Mouse (Mus musculus) heart, postnatal 14 days (tissue): ENCODE results near the gene Morc1. TPM values are rescaled to one million over a fixed set of nuclear protein-coding genes. Genes with fewer than 3 reads are reported as not detected.

Experiments used
- DNase-seq, 2 experiments: peaks; one replicate each; pipeline ENCODE4 v3.0.0; 2021 to 2022
- intact Hi-C: fragments of 180-260 bp; cut with DNase I; formaldehyde crosslinking; loops from one replicate; pipeline ENCODE4 v1.15.1; 2025
- long read RNA-seq, 2 experiments: library from polyadenylated mRNA; stranded (forward); transcript quantifications; one replicate each; pipeline ENCODE4 v2.0.0; 2021
- total RNA-seq, 2 experiments: library from RNA; stranded (reverse); gene quantifications; 2 replicates each; pipeline ENCODE4 v1.2.3; 2021

The Morc1 gene
- under 1 TPM in 1 of 2 experiments, not detected in 1; 0.20 TPM for total RNA-seq
- long read RNA-seq, experiment 1, result 0 reads
- long read RNA-seq, experiment 2, result 0 reads

- intact Hi-C loops, result no loop called here
- DNase-seq, result no peak
Measured at GRCm38 (mm10) chr16:48431027-48431426, at the start of gene Morc1. Morc1 (plus strand) TSS chr16:48431237.

- intact Hi-C loops, result no loop called here
- DNase-seq, result no peak
Measured at GRCm38 (mm10) chr16:48383582-48384257, 47.3 kb upstream of the Morc1 start.

GRCm38 (mm10) chr16:48386982-48387381 is 44.1 kb upstream of the Morc1 start:
- intact Hi-C loops, result no loop called here
- no peak for DNase-seq

GRCm38 (mm10) chr16:48395278-48395677 is 35.8 kb upstream of the Morc1 start:
- intact Hi-C loops, result no loop called here
- no peak for DNase-seq

- intact Hi-C loops, result no loop called here
- DNase-seq, result no peak
Measured at GRCm38 (mm10) chr16:48402963-48403362, 28.1 kb upstream of the Morc1 start.

GRCm38 (mm10) chr16:48403423-48403822 is 27.6 kb upstream of the Morc1 start:
- intact Hi-C loops, result no loop called here

GRCm38 (mm10) chr16:48404009-48404408 is 27.0 kb upstream of the Morc1 start:
- DNase-seq, result no peak
- intact Hi-C loops, result no loop called here

More at GRCm38 (mm10) chr16:48403423-48403822, 27.6 kb upstream of the Morc1 start:
- DNase-seq, result no peak

- intact Hi-C loops, result no loop called here
- no peak for DNase-seq
Measured at GRCm38 (mm10) chr16:48405674-48406403, 25.2 kb upstream of the Morc1 start.

- DNase-seq, result no peak
- intact Hi-C loops, result no loop called here
Measured at GRCm38 (mm10) chr16:48409580-48409979, 21.5 kb upstream of the Morc1 start.

- intact Hi-C loops, result no loop called here
- DNase-seq, result no peak
Measured at GRCm38 (mm10) chr16:48410125-48410524, 20.9 kb upstream of the Morc1 start.

- no peak for DNase-seq
- intact Hi-C loops, result no loop called here
Measured at GRCm38 (mm10) chr16:48412246-48412645, 18.8 kb upstream of the Morc1 start, which contains the start of gene Gm5485. Gm5485 (minus strand) TSS chr16:48412416.

- intact Hi-C loops, result no loop called here
- DNase-seq, result no peak
Measured at GRCm38 (mm10) chr16:48418557-48418956, 12.5 kb upstream of the Morc1 start.

- DNase-seq, result no peak
- intact Hi-C loops, result no loop called here
Measured at GRCm38 (mm10) chr16:48419035-48419434, 12.0 kb upstream of the Morc1 start.

GRCm38 (mm10) chr16:48422501-48422900 is 8.5 kb upstream of the Morc1 start:
- DNase-seq, result no peak
- intact Hi-C loops, result no loop called here

GRCm38 (mm10) chr16:48424069-48424468 is 7.0 kb upstream of the Morc1 start:
- intact Hi-C loops, result no loop called here

GRCm38 (mm10) chr16:48429427-48429826 is 1.6 kb upstream of the Morc1 start:
- DNase-seq, result no peak
- intact Hi-C loops, result no loop called here

More at GRCm38 (mm10) chr16:48424069-48424468, 7.0 kb upstream of the Morc1 start:
- no peak for DNase-seq

- DNase-seq, result no peak
- intact Hi-C loops, result no loop called here
Measured at GRCm38 (mm10) chr16:48435454-48435853, 4.4 kb downstream of the Morc1 start.

- DNase-seq, result no peak
- intact Hi-C loops, result no loop called here
Measured at GRCm38 (mm10) chr16:48437476-48437875, 6.4 kb downstream of the Morc1 start.

- DNase-seq, result no peak
- intact Hi-C loops, result no loop called here
Measured at GRCm38 (mm10) chr16:48444589-48444988, 13.6 kb downstream of the Morc1 start.

- intact Hi-C loops, result no loop called here
- DNase-seq, result no peak
Measured at GRCm38 (mm10) chr16:48446161-48446925, 15.3 kb downstream of the Morc1 start.

GRCm38 (mm10) chr16:48453264-48453663 is 22.2 kb downstream of the Morc1 start:
- intact Hi-C loops, result no loop called here

More at GRCm38 (mm10) chr16:48453264-48453663, 22.2 kb downstream of the Morc1 start:
- DNase-seq, result no peak
